Mouse (Mus musculus): Measurements from ENCODE around the gene Gng8.
A peak's percentile ranks its signal among the peaks of the same experiment; 100 is the strongest.

Gene Gng8

GRCm38 (mm10) chr7:16909909-16910308, 18.3 kb downstream of the Gng8 start:
- no peak for DNase-seq

- DNase-seq: no peak
Observed at GRCm38 (mm10) chr7:16911904-16912303, 20.3 kb downstream of the Gng8 start.

- DNase-seq: peak; percentile 29
Observed at GRCm38 (mm10) chr7:16912360-16912759, 20.8 kb downstream of the Gng8 start.

- peak; percentile 76 for DNase-seq
Observed at GRCm38 (mm10) chr7:16913806-16914452, 22.3 kb downstream of the Gng8 start.

- DNase-seq: no peak
Observed at GRCm38 (mm10) chr7:16914453-16915343, 23.1 kb downstream of the Gng8 start.

- no peak for DNase-seq
Observed at GRCm38 (mm10) chr7:16915461-16916340, 24.1 kb downstream of the Gng8 start.

GRCm38 (mm10) chr7:16916342-16917265, 25.0 kb downstream of the Gng8 start:
- no peak for DNase-seq

GRCm38 (mm10) chr7:16917447-16917846, 25.9 kb downstream of the Gng8 start:
- DNase-seq: no peak

- no peak for DNase-seq
Observed at GRCm38 (mm10) chr7:16918014-16918413, 26.4 kb downstream of the Gng8 start.

- DNase-seq: no peak
Observed at GRCm38 (mm10) chr7:16918670-16919069, 27.1 kb downstream of the Gng8 start.

GRCm38 (mm10) chr7:16919395-16920149, 28.0 kb downstream of the Gng8 start:
- no peak for DNase-seq

- no peak for DNase-seq
Observed at GRCm38 (mm10) chr7:16920150-16920579, 28.6 kb downstream of the Gng8 start.

- DNase-seq: peak; percentile 41
Observed at GRCm38 (mm10) chr7:16920818-16921791, 29.5 kb downstream of the Gng8 start.

GRCm38 (mm10) chr7:16921881-16922335, 30.3 kb downstream of the Gng8 start:
- DNase-seq: peak; percentile 70

GRCm38 (mm10) chr7:16922360-16922973, 30.9 kb downstream of the Gng8 start:
- peak; percentile 63 for DNase-seq

- DNase-seq: peak; percentile 49
Observed at GRCm38 (mm10) chr7:16923283-16924036, 31.9 kb downstream of the Gng8 start.

- peak; percentile 100 for DNase-seq
Observed at GRCm38 (mm10) chr7:16924037-16924834, 32.6 kb downstream of the Gng8 start, which contains the start of gene Calm3. TSS of gene Calm3 (minus strand) at chr7:16924114.

- DNase-seq: no peak
Observed at GRCm38 (mm10) chr7:16928341-16928740, 36.8 kb downstream of the Gng8 start.
